Mouse (Mus musculus): Measurements from ENCODE around the gene Gm13539. TPM values are rescaled to one million over a fixed set of nuclear protein-coding genes. Genes with fewer than 3 reads are reported as not detected.
"Not testable (repeated sequence)": the region's sequence is repeated elsewhere in the genome, so short reads cannot be mapped to it uniquely, and the experiment has no call there.

Gm13539 gene
- polyA plus RNA-seq, 1 experiment from 2014 or later: not detected

DNA sequence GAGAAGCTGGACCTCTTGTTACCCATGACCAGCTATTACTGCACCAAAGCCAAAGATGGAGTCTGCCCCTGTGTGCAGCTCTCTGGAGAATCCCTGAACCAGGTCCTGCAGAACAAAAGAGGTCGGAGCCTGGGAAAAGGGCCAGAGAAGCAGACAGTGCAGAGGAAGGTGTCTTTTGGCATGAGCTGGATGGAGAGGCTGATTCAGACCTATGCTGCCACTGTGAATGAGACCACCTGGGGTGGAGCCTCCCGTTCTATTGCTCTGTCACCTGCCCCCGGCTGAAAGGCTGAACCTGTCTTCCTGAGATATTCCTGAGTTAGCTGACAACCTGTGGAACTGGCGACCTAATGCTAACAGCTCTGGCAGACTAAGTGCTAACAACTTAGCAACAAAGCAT is 1.1 kb upstream of the Gm13539 start:
- no peak overlapping the region for H3K27ac ChIP-seq
- no peaks in the 10 kb centered on the region for H3K4me1 ChIP-seq (replicated peaks)
- no peak overlapping the region for H3K9ac ChIP-seq
- no peak overlapping the region for H3K4me3 ChIP-seq
- 66% methylated on average over 4 of the region's 4 CpGs for WGBS
- no peak overlapping the region for H3K4me2 ChIP-seq
- H3K27me3 ChIP-seq: no peaks in the 10 kb centered on the region
- ATAC-seq (ENCODE audit: low FRiP score): no peak
- H3K9me3 ChIP-seq: no peaks in the 10 kb centered on the region
- H3K36me3 ChIP-seq: no peaks in the 10 kb centered on the region

DNA sequence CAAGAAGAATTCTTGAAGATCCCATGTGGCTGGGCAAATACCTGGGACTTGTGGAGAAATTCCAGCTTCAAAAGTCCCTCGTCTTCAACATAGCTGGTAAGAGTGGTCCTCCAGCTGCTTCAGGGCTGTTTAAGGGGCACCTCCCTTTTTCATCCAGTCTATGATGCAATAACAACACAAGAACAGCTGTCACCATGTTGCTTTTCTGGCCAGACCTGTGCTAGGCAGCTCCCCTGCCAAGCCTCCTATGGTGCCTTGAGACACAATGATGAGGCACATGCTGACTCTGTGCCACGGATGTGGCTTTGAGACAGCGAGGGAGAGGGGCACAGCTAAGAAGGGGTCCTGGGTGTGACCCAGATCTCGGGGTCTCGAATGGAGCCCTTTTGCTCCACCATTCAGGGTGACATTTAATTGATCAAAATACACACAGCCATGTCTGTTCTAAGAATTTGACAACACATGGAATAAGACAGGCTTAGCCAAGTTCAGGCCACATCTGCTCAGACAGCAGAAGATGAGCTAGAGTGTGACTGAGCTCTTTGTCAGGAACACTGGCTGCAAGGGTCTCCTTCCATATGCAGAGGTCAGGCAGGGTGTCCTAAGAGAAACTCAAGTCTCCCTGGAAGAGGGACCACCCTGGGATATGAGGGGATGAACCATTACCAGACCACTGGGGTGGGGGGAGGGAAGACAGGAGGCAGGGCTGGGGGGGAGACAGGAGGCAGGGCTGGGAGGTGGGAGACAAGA is 3.7 kb downstream of the Gm13539 start:
- no peaks in the 10 kb centered on the region for H3K36me3 ChIP-seq
- WGBS: 66% methylated on average over 5 of the region's 5 CpGs
- no peak overlapping the region for H3K4me2 ChIP-seq
- H3K4me3 ChIP-seq: no peak overlapping the region
- no peaks in the 10 kb centered on the region for H3K9me3 ChIP-seq
- H3K9ac ChIP-seq: no peak overlapping the region
- no peak overlapping the region for H3K27ac ChIP-seq
- no peaks in the 10 kb centered on the region for H3K27me3 ChIP-seq
- H3K4me1 ChIP-seq (replicated peaks): no peaks in the 10 kb centered on the region
- ATAC-seq (ENCODE audit: low FRiP score): no peak

DNA sequence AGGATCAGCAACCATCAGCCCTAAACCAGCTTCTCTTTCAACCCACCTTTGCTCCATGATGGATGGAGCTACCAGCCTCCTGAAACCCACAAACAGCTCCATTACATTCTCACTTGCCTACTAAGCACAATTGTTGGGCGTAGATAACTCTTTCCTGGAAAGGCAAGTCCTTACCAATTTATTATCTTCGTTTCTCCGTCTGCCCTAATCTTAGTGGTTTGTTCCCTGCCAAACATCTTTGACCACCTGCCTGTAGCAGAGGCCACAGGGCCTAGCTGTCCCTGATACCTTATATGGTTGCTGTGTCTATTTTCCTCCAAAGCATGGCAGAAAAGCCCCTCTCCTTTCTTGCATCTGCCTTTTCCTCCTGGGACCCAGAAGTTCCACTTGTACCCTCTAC is 7.0 kb downstream of the Gm13539 start:
- H3K4me1 ChIP-seq (replicated peaks): no peaks in the 10 kb centered on the region
- H3K9me3 ChIP-seq: no peaks in the 10 kb centered on the region
- H3K4me3 ChIP-seq: no peak overlapping the region
- H3K4me2 ChIP-seq: no peak overlapping the region
- H3K27ac ChIP-seq: no peak overlapping the region
- H3K27me3 ChIP-seq: no peaks in the 10 kb centered on the region
- H3K36me3 ChIP-seq: no peaks in the 10 kb centered on the region
- no peak overlapping the region for H3K9ac ChIP-seq
- 94% methylated on average over 3 of the region's 3 CpGs for WGBS
- ATAC-seq (ENCODE audit: low FRiP score): no peak

DNA sequence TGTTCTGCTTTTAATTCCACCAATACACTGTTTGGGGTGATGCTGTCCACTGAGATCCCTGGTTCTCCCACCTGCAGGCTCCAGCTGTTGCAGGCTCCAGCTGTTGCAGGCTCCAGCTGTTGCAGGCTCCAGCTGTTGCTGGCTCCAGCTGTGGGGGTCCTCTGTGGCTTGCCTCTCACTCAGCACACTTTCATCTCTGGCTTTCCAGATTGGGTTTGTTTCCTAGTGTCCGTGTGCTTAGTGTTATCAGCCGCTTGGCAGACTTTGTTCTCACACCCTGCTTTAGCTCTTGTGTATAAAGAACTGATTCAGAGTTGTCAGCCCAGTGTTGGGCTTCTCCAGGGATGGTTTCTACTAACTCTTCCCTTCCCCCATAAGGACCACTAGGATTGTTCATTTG is 15.6 kb downstream of the Gm13539 start:
- ATAC-seq (ENCODE audit: low FRiP score): no peak
- no peak overlapping the region for H3K4me2 ChIP-seq
- no peaks in the 10 kb centered on the region for H3K27me3 ChIP-seq
- no peaks in the 10 kb centered on the region for H3K9me3 ChIP-seq
- no peak overlapping the region for H3K27ac ChIP-seq
- H3K9ac ChIP-seq: no peak overlapping the region
- no peak overlapping the region for H3K4me3 ChIP-seq
- H3K4me1 ChIP-seq (replicated peaks): peaks cover 3% of the 10 kb centered on the region; the same call in 1 of the 2 replicates
- no peaks in the 10 kb centered on the region for H3K36me3 ChIP-seq
- WGBS: 72% methylated on average over 2 of the region's 2 CpGs

GRCm38 (mm10) chr2:25798065-25798464 is 16.0 kb downstream of the Gm13539 start:
- WGBS: 44% methylated on average over 5 of the region's 5 CpGs
- Histone ChIP-seq H3K9ac (no peak overlapping the region), H3K4me2 (no peak overlapping the region), H3K36me3 (no peaks in the 10 kb centered on the region), H3K4me3 (no peak overlapping the region), H3K27ac (no peak overlapping the region), H3K9me3 (no peaks in the 10 kb centered on the region), H3K4me1 (replicated peaks) (peaks cover 3% of the 10 kb centered on the region; the same call in 1 of the 2 replicates), H3K27me3 (no peaks in the 10 kb centered on the region)
- no peak for ATAC-seq (ENCODE audit: low FRiP score)

DNA sequence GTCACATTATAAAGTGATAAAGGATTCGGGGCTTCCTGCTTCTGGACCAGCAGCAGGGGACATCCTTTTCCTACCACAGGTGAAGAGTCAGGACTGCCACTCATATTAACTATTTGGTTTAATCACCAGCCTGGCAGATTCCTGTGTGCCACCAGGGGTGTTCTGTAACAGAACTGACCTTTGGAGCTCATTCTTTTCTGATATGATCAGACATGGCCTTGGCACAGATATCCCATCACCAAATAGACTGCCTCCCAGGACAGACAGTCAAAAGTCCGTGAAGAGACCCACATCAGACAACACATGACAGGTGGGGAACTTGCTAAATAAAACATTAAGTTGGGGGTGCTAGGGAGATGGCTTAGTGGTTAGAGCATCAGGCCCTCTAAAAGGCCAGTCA is 29.7 kb downstream of the Gm13539 start:
- WGBS: 84% methylated on average over 2 of the region's 2 CpGs
- no peak overlapping the region for H3K4me2 ChIP-seq
- ATAC-seq (ENCODE audit: low FRiP score): no peak

GRCm38 (mm10) chr2:25813364-25813763 is 31.3 kb downstream of the Gm13539 start:
- 85% methylated on average over 5 of the region's 5 CpGs for WGBS
- H3K9me3 ChIP-seq: no peaks in the 10 kb centered on the region
- ATAC-seq (ENCODE audit: low FRiP score): no peak

More for the DNA sequence above, 29.7 kb downstream of the Gm13539 start:
- Histone ChIP-seq H3K9ac (no peak overlapping the region), H3K4me1 (replicated peaks) (no peaks in the 10 kb centered on the region), H3K9me3 (no peaks in the 10 kb centered on the region), H3K36me3 (no peaks in the 10 kb centered on the region), H3K27me3 (no peaks in the 10 kb centered on the region), H3K4me3 (no peak overlapping the region), H3K27ac (no peak overlapping the region)

DNA sequence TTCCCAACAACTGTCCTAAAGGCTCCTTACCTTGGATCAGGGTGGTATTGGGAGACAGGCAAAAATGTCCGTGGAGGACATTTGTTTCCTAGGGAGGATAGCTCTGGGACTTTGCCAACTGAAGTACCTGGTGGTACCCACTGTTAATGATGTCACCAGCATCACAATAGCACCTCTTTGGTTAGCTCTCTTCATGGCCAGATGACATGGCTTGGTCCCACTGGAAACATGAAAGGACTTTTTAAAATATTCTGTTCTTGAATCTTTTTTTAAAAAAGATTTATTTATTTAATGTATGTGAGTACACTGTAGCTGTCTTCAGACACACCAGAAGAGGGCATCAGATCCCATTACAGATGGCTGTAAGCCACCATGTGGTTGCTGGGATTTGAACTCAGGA is 33.7 kb downstream of the Gm13539 start, which contains the start of gene Glt6d1:
Gene Glt6d1, minus strand, starts transcription at position 101 of the 400 bp plus-strand sequence.
- ATAC-seq (ENCODE audit: low FRiP score); H3K27me3 ChIP-seq; H3K4me1 ChIP-seq (replicated peaks); H3K4me2 ChIP-seq; H3K9ac ChIP-seq; H3K4me3 ChIP-seq; H3K36me3 ChIP-seq; H3K27ac ChIP-seq; H3K9me3 ChIP-seq: not testable (repeated sequence)
- 82% methylated on average over 1 of the region's 1 CpGs for WGBS

More at GRCm38 (mm10) chr2:25813364-25813763, 31.3 kb downstream of the Gm13539 start:
- Histone ChIP-seq H3K36me3 (no peaks in the 10 kb centered on the region), H3K4me1 (replicated peaks) (no peaks in the 10 kb centered on the region), H3K27me3 (no peaks in the 10 kb centered on the region), H3K4me2 (no peak overlapping the region), H3K9ac (no peak overlapping the region), H3K4me3 (no peak overlapping the region), H3K27ac (no peak overlapping the region)

DNA sequence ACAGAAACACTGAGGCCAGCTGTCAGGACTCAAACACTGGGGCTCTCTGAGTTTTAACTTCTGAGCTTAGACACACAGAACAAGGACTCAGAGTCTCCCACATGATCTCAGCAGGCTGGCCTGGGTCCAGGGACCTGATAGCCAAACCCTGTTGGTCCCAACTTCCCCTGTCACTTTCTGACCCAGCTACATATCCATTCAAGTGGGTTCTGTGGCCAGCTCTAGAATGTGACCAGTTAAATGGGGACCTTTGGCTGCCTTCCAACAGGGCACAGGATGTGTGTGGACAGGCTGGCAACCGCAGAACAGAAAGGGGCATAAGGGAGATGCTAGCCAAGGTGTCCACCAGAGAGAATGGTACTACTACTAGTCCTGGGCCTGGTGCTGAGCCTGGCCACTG is 40.7 kb downstream of the Gm13539 start, which contains the start of gene Lcn9:
Gene Lcn9, plus strand, starts transcription at position 348 of the 400 bp plus-strand sequence.
- no peak within 1 kb of the TSS for H3K27ac ChIP-seq
- H3K4me2 ChIP-seq: no peak within 1 kb of the TSS
- no peak within 1 kb of the TSS for H3K9ac ChIP-seq
- no peaks in the 10 kb centered on the region for H3K36me3 ChIP-seq
- 83% methylated on average over 1 of the region's 1 CpGs for WGBS
- H3K4me1 ChIP-seq (replicated peaks): no peaks in the 10 kb centered on the region
- no peaks in the 10 kb centered on the region for H3K9me3 ChIP-seq
- no peak for ATAC-seq (ENCODE audit: low FRiP score)
- no peaks in the 10 kb centered on the region for H3K27me3 ChIP-seq
- no peak within 1 kb of the TSS for H3K4me3 ChIP-seq

DNA sequence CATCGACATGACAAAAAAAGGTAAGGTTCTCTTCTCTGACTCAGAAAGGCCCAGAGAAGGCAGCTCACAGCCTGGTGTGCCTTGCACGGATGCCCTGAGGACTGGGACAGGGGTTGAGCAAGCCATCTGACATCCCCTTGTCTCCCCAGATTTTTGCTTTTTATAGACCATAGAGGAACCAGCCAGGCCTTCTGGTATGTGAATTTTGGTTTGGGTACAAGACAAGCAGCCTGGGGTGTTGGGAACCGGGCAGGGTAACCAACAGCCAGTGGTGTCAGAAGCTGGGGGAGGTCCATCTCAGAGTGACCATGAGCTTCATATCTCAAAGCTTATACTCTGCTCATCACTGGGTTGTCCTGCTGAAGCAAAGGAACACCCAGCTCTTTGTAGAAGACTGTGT is 42.7 kb downstream of the Gm13539 start:
- Histone ChIP-seq H3K9ac (no peak overlapping the region), H3K36me3 (no peaks in the 10 kb centered on the region), H3K4me2 (no peak overlapping the region), H3K4me3 (no peak overlapping the region), H3K4me1 (replicated peaks) (no peaks in the 10 kb centered on the region), H3K27ac (no peak overlapping the region), H3K27me3 (no peaks in the 10 kb centered on the region), H3K9me3 (no peaks in the 10 kb centered on the region)
- 87% methylated on average over 3 of the region's 3 CpGs for WGBS
- no peak for ATAC-seq (ENCODE audit: low FRiP score)

- Histone ChIP-seq H3K27me3 (no peaks in the 10 kb centered on the region), H3K9ac (no peak overlapping the region), H3K27ac (no peak overlapping the region), H3K4me2 (no peak overlapping the region), H3K36me3 (no peaks in the 10 kb centered on the region), H3K4me1 (replicated peaks) (no peaks in the 10 kb centered on the region), H3K4me3 (no peak overlapping the region), H3K9me3 (no peaks in the 10 kb centered on the region)
- ATAC-seq (ENCODE audit: low FRiP score): no peak
- WGBS: 83% methylated on average over 8 of the region's 8 CpGs
These were observed 46.4 kb downstream of the Gm13539 start for GRCm38 (mm10) chr2:25828344-25828947.

- 100% methylated on average over 3 of the region's 3 CpGs for WGBS
- H3K4me3 ChIP-seq: no peak overlapping the region
- no peak overlapping the region for H3K27ac ChIP-seq
- no peak overlapping the region for H3K9ac ChIP-seq
- no peaks in the 10 kb centered on the region for H3K4me1 ChIP-seq (replicated peaks)
- ATAC-seq (ENCODE audit: low FRiP score): no peak
- H3K36me3 ChIP-seq: no peaks in the 10 kb centered on the region
- no peaks in the 10 kb centered on the region for H3K9me3 ChIP-seq
- H3K4me2 ChIP-seq: no peak overlapping the region
- no peaks in the 10 kb centered on the region for H3K27me3 ChIP-seq
These were observed 48.7 kb downstream of the Gm13539 start for GRCm38 (mm10) chr2:25830786-25831185.

DNA sequence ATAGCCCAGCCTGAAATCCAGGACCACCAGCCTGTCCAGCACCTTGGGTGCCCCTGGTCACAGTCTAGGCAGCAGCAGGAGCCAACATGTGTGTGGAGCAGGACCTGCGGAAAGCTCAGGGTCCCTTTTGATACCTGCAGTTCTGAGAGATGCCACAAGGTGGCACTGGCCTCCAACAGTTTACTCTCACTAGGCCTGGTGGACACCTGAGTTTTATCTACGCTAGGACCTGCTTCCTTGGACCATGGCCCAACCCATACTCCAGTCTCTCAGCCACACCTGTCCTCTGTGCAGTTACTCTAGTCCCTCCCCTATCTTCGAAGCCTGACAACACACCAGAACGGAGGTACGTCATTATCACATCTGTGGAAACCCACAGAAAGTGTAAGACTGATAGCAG is 54.2 kb downstream of the Gm13539 start:
- Histone ChIP-seq H3K9me3 (no peaks in the 10 kb centered on the region), H3K27me3 (no peaks in the 10 kb centered on the region), H3K4me3 (no peak overlapping the region), H3K36me3 (no peaks in the 10 kb centered on the region), H3K9ac (no peak overlapping the region), H3K27ac (no peak overlapping the region), H3K4me1 (replicated peaks) (no peaks in the 10 kb centered on the region), H3K4me2 (no peak overlapping the region)
- peak; percentile 73; the same call in 1 of the 2 replicates for ATAC-seq (ENCODE audit: low FRiP score)
- 50% methylated on average over 5 of the region's 5 CpGs for WGBS

Measured in hindbrain, embryonic 13.5 days (tissue).